Mouse (Mus musculus): ENCODE measurements around the gene Mapkap1. TPM values are rescaled to one million over a fixed set of nuclear protein-coding genes. Genes with fewer than 3 reads are reported as not detected.
"Not testable (repeated sequence)": the region's sequence is repeated elsewhere in the genome, so short reads cannot be mapped to it uniquely, and the experiment has no call there.

Gene Mapkap1
- total RNA-seq, 2 experiments from 2014 or later = 59.6 to 62.0 TPM

- intact Hi-C loops (cut with DNase I) = no loop called here
- no peak for DNase-seq
These were observed 19.1 kb downstream of the Mapkap1 start for GRCm38 (mm10) chr2:34425573-34426223.

GRCm38 (mm10) chr2:34430663-34431062 is 24.1 kb downstream of the Mapkap1 start:
- DNase-seq = no peak
- intact Hi-C loops (cut with DNase I) = no loop called here

- intact Hi-C loops (cut with DNase I) = no loop called here
- no peak for DNase-seq
These were observed 25.3 kb downstream of the Mapkap1 start for GRCm38 (mm10) chr2:34431701-34432372.

- intact Hi-C loops (cut with DNase I); DNase-seq: not testable (repeated sequence)
These were observed 26.3 kb downstream of the Mapkap1 start for GRCm38 (mm10) chr2:34432887-34433286.

- intact Hi-C loops (cut with DNase I) = no loop called here
- DNase-seq = no peak
These were observed 29.8 kb downstream of the Mapkap1 start for GRCm38 (mm10) chr2:34436321-34436720.

- DNase-seq = no peak
- intact Hi-C loops (cut with DNase I) = no loop called here
These were observed 42.2 kb downstream of the Mapkap1 start for GRCm38 (mm10) chr2:34448756-34449155.

GRCm38 (mm10) chr2:34462490-34462889 is 55.9 kb downstream of the Mapkap1 start:
- DNase-seq = no peak
- intact Hi-C loops (cut with DNase I) = no loop called here

GRCm38 (mm10) chr2:34468559-34469141 is 62.1 kb downstream of the Mapkap1 start:
- intact Hi-C loops (cut with DNase I) = no loop called here
- DNase-seq = no peak

- no peak for DNase-seq
- intact Hi-C loops (cut with DNase I) = no loop called here
These were observed 62.8 kb downstream of the Mapkap1 start for GRCm38 (mm10) chr2:34469324-34469723.

- intact Hi-C loops (cut with DNase I) = no loop called here
- no peak for DNase-seq
These were observed 67.2 kb downstream of the Mapkap1 start for GRCm38 (mm10) chr2:34473775-34474174.

GRCm38 (mm10) chr2:34481401-34481800 is 74.8 kb downstream of the Mapkap1 start:
- DNase-seq = no peak
- intact Hi-C loops (cut with DNase I) = no loop called here

GRCm38 (mm10) chr2:34482102-34482501 is 75.5 kb downstream of the Mapkap1 start:
- DNase-seq = no peak
- intact Hi-C loops (cut with DNase I) = no loop called here

- no peak for DNase-seq
- intact Hi-C loops (cut with DNase I) = no loop called here
These were observed 76.0 kb downstream of the Mapkap1 start for GRCm38 (mm10) chr2:34482531-34482930.

- DNase-seq = no peak
- intact Hi-C loops (cut with DNase I) = no loop called here
These were observed 80.7 kb downstream of the Mapkap1 start for GRCm38 (mm10) chr2:34487281-34487680.

GRCm38 (mm10) chr2:34503975-34504730 is 97.6 kb downstream of the Mapkap1 start:
- intact Hi-C loops (cut with DNase I) = no loop called here
- DNase-seq = no peak

GRCm38 (mm10) chr2:34506162-34506561 is 99.6 kb downstream of the Mapkap1 start:
- intact Hi-C loops (cut with DNase I); DNase-seq: not testable (repeated sequence)

- no peak for DNase-seq
- intact Hi-C loops (cut with DNase I) = no loop called here
These were observed 103.3 kb downstream of the Mapkap1 start for GRCm38 (mm10) chr2:34509856-34510255.

GRCm38 (mm10) chr2:34515263-34515662 is 108.7 kb downstream of the Mapkap1 start:
- intact Hi-C loops (cut with DNase I) = no loop called here

GRCm38 (mm10) chr2:34518083-34518482 is 111.5 kb downstream of the Mapkap1 start:
- no peak for DNase-seq

More at GRCm38 (mm10) chr2:34515263-34515662, 108.7 kb downstream of the Mapkap1 start:
- DNase-seq = no peak

GRCm38 (mm10) chr2:34518526-34518925 is 112.0 kb downstream of the Mapkap1 start:
- no peak for DNase-seq
- intact Hi-C loops (cut with DNase I) = no loop called here

More at GRCm38 (mm10) chr2:34518083-34518482, 111.5 kb downstream of the Mapkap1 start:
- intact Hi-C loops (cut with DNase I) = no loop called here

- intact Hi-C loops (cut with DNase I) = no loop called here
- peak in 1 of 2 experiments; percentile 8 for DNase-seq
These were observed 113.0 kb downstream of the Mapkap1 start for GRCm38 (mm10) chr2:34519525-34519924.

Measured in gastrocnemius, postnatal 36 days (tissue).